Mouse (Mus musculus) forebrain, embryonic 16.5 days (tissue): ENCODE measurements around the gene Hspb7. TPM values are rescaled to one million over a fixed set of nuclear protein-coding genes. Genes with fewer than 3 reads are reported as not detected.

Source experiments
- ATAC-seq: fragments of 200-750 bp; cut with Nextera tagmentation; 2 replicates; pipeline ENCODE4 v1.8.0; 2017; ENCODE audit warnings: mild to moderate bottlenecking, moderate library complexity
- H3K27ac ChIP-seq: fragments of 300-500 bp; sonication (generic); 2 replicates; pipeline ENCODE4 v1.5.1; 2014; ENCODE audit warnings: low read length, control low read depth
- H3K27me3 ChIP-seq: fragments of 300-500 bp; sonication (generic); replicated peaks from 2 replicates; pipeline ENCODE4 v1.6.1; 2014; ENCODE audit warnings: low read length; ENCODE audit not compliant: control insufficient read depth, insufficient read depth
- H3K36me3 ChIP-seq: fragments of 300-500 bp; sonication (generic); 2 replicates; pipeline ENCODE4 v1.6.1; 2014; ENCODE audit not compliant: control insufficient read depth, insufficient read depth
- H3K4me1 ChIP-seq: fragments of 300-500 bp; sonication (generic); replicated peaks from 2 replicates; pipeline ENCODE4 v1.6.1; 2014; ENCODE audit warnings: low read length; ENCODE audit not compliant: control insufficient read depth, insufficient read depth
- H3K4me2 ChIP-seq: fragments of 300-500 bp; sonication (generic); 2 replicates; pipeline ENCODE4 v1.6.1; 2014; ENCODE audit warnings: mild to moderate bottlenecking, low read length, control low read depth
- H3K4me3 ChIP-seq: fragments of 300-500 bp; sonication (generic); replicated peaks from 2 replicates; pipeline ENCODE4 v1.5.1; 2014; ENCODE audit warnings: mild to moderate bottlenecking, low read length, control low read depth
- H3K9ac ChIP-seq: fragments of 300-500 bp; sonication (generic); replicated peaks from 2 replicates; pipeline ENCODE4 v1.6.1; 2014; ENCODE audit warnings: low read depth, low read length, control low read depth
- H3K9me3 ChIP-seq: fragments of 300-500 bp; sonication (generic); 2 replicates; pipeline ENCODE4 v1.6.1; 2016; ENCODE audit warnings: low read length; ENCODE audit not compliant: control insufficient read depth
- WGBS: fragments of 180-500 bp; shearing (Covaris S2); extraction: QIAGEN DNeasy Blood & Tissue Kit; methylation state at CpG from one replicate; pipeline ENCODE4 v1.1.7; 2014; 5-methylcytosine and 5-hydroxymethylcytosine counted together
- polyA plus RNA-seq: library from polyadenylated mRNA; unstranded; fragments of >200 nt; fragmentation: Nextera tagmentation; extraction: Ambion mirVana; gene quantifications from 2 replicates; pipeline ENCODE4 v1.2.1, GENCODE M21; 2015

The Hspb7 gene
- polyA plus RNA-seq, 1 experiment from 2014 or later = not detected

- no peak overlapping the region for H3K9ac ChIP-seq
- no peaks in the 10 kb centered on the region for H3K27me3 ChIP-seq
- H3K9me3 ChIP-seq = no peaks in the 10 kb centered on the region
- H3K4me2 ChIP-seq = no peak overlapping the region
- WGBS = 83% methylated on average over 14 of the region's 14 CpGs
- no peak overlapping the region for H3K4me3 ChIP-seq
- no peak for ATAC-seq
- H3K36me3 ChIP-seq = peaks cover 43% of the 10 kb centered on the region
- H3K4me1 ChIP-seq = peaks cover 6% of the 10 kb centered on the region; the same call in 1 of the 2 replicates
- no peak overlapping the region for H3K27ac ChIP-seq
These were observed 42.9 kb downstream of the Hspb7 start for GRCm38 (mm10) chr4:141463472-141463871.

- Histone ChIP-seq H3K4me2 (no peak overlapping the region), H3K4me3 (no peak overlapping the region), H3K4me1 (0 out of 2 replicates have a peak, but pooled peaks cover 2% of the 10 kb centered on the region), H3K27ac (no peak overlapping the region), H3K9me3 (no peaks in the 10 kb centered on the region), H3K9ac (no peak overlapping the region), H3K27me3 (no peaks in the 10 kb centered on the region), H3K36me3 (peaks cover 51% of the 10 kb centered on the region)
- no peak for ATAC-seq
- WGBS = 77% methylated on average over 16 of the region's 16 CpGs
These were observed 44.1 kb downstream of the Hspb7 start for GRCm38 (mm10) chr4:141464722-141465121.

DNA sequence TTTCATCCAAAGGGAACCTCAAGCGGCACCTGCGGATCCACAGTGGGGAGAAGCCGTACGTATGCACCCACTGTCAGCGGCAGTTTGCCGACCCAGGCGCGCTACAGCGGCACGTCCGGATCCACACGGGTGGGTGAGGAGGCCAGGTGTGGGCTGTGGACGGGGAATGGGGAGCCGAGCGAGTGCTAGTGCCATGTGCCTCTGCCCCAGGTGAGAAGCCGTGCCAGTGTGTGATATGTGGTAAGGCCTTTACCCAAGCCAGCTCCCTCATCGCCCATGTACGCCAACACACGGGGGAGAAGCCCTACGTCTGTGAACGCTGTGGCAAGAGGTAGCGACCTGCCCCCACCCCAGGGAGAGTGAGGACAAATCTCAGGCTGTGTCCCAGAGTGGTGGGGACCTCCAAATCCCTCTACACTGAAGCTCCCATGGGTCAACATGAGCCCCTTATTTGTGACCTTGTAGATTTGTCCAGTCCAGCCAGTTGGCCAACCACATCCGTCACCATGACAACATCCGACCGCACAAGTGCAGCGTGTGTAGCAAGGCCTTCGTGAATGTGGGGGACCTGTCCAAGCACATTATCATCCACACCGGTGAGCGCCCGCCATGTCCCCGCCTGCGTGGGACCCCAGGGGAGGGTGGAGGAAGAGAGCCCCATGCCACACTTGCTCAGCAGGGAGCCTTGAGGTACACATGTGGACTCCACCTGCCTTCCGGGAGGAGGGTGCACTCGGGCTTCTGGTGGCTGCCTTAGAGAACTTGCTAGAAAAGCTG, 45.1 kb downstream of the Hspb7 start:
- H3K27ac ChIP-seq = no peak overlapping the region
- no peaks in the 10 kb centered on the region for H3K27me3 ChIP-seq
- H3K4me3 ChIP-seq = no peak overlapping the region
- 0 out of 2 replicates have a peak, but pooled peaks cover 2% of the 10 kb centered on the region for H3K4me1 ChIP-seq
- H3K9me3 ChIP-seq = no peaks in the 10 kb centered on the region
- H3K4me2 ChIP-seq = no peak overlapping the region
- 90% methylated on average over 34 of the region's 34 CpGs for WGBS
- ATAC-seq = no peak
- H3K9ac ChIP-seq = no peak overlapping the region
- peaks cover 60% of the 10 kb centered on the region for H3K36me3 ChIP-seq

GRCm38 (mm10) chr4:141466289-141466795, 45.8 kb downstream of the Hspb7 start:
- Histone ChIP-seq H3K9me3 (no peaks in the 10 kb centered on the region), H3K9ac (no peak overlapping the region), H3K36me3 (peaks cover 66% of the 10 kb centered on the region), H3K4me2 (no peak overlapping the region), H3K4me1 (no peaks in the 10 kb centered on the region), H3K27ac (no peak overlapping the region), H3K4me3 (no peak overlapping the region), H3K27me3 (no peaks in the 10 kb centered on the region)
- WGBS = 92% methylated on average over 16 of the region's 16 CpGs
- no peak for ATAC-seq

- WGBS = 77% methylated on average over 15 of the region's 15 CpGs
- no peak for ATAC-seq
- H3K4me2 ChIP-seq = no peak overlapping the region
- H3K27me3 ChIP-seq = no peaks in the 10 kb centered on the region
- H3K9ac ChIP-seq = no peak overlapping the region
- no peak overlapping the region for H3K27ac ChIP-seq
- peaks cover 70% of the 10 kb centered on the region for H3K36me3 ChIP-seq
- H3K4me3 ChIP-seq = no peak overlapping the region
- H3K9me3 ChIP-seq = no peaks in the 10 kb centered on the region
- no peaks in the 10 kb centered on the region for H3K4me1 ChIP-seq
These were observed 46.4 kb downstream of the Hspb7 start for GRCm38 (mm10) chr4:141466844-141467580.

DNA sequence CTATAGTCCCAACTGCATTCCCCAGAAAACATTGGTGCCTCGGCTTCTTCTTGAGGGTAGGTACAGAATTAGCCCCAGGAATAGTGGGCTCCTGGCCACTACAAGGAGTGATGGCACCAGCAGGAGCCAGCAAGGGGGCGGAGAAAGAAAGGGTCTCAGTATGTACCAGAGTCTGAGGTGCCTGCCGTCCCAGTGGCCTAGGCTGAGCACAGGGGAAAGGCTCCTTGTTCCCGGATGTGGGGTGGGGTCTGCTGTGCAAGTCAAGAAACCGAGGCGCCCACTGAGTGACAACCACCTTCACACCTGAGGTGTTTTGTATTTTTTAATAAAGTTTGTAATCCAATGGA, 47.0 kb downstream of the Hspb7 start:
- Histone ChIP-seq H3K4me2 (no peak overlapping the region), H3K9me3 (no peaks in the 10 kb centered on the region), H3K4me1 (no peaks in the 10 kb centered on the region), H3K27me3 (no peaks in the 10 kb centered on the region), H3K36me3 (peaks cover 74% of the 10 kb centered on the region), H3K9ac (no peak overlapping the region), H3K27ac (no peak overlapping the region), H3K4me3 (no peak overlapping the region)
- no peak for ATAC-seq
- WGBS = 85% methylated on average over 6 of the region's 6 CpGs

DNA sequence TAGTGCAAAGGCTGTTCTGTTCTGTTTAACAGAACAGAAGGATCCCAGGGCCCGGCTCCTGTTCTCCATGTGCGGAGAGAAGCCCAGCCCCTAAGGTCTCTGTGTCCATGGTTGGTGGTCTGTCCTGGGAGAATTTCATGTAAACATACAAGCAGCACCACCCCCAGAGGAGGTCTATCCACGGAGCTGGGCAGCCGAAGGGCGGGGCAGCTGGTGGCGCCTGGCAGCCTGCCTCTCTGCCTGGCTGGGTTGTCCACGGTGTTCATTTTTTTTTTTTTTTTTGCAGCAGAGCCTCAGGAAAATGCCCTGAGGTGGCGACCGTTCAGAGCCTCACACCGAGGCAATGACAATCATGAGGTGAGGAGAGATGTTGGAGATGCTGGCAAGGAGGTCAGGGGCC, 48.0 kb downstream of the Hspb7 start:
- Histone ChIP-seq H3K4me2 (no peak overlapping the region), H3K36me3 (peaks cover 81% of the 10 kb centered on the region), H3K4me1 (no peaks in the 10 kb centered on the region), H3K9me3 (no peaks in the 10 kb centered on the region), H3K9ac (no peak overlapping the region), H3K27ac (peak overlapping the region; percentile 23; the same call in 1 of the 2 replicates), H3K27me3 (no peaks in the 10 kb centered on the region), H3K4me3 (no peak overlapping the region)
- ATAC-seq = no peak
- 51% methylated on average over 10 of the region's 10 CpGs for WGBS

DNA sequence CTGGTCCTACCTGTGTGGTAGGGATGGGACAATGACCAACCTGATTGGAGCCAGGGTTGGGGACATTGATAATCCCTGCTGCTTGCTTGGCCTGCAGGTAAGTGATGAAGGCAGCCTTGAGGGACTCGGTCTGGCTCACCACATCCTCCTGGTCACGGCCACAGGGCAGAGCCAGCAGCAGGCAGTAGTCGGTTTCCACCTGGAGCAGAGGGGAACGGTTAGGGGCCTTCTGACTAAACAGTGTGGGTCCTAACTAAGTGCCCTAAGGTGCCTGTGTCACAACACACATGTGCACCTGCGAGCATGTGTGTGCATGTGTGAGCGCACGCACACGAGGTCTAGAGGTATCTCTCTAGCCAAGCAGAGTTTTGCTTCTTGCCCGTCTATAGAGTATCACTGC, 48.8 kb downstream of the Hspb7 start:
- Histone ChIP-seq H3K27me3 (no peaks in the 10 kb centered on the region), H3K4me1 (no peaks in the 10 kb centered on the region), H3K36me3 (peaks cover 81% of the 10 kb centered on the region), H3K4me3 (no peak overlapping the region), H3K9me3 (no peaks in the 10 kb centered on the region), H3K4me2 (no peak overlapping the region), H3K27ac (no peak overlapping the region), H3K9ac (no peak overlapping the region)
- WGBS = 86% methylated on average over 9 of the region's 9 CpGs
- no peak for ATAC-seq

DNA sequence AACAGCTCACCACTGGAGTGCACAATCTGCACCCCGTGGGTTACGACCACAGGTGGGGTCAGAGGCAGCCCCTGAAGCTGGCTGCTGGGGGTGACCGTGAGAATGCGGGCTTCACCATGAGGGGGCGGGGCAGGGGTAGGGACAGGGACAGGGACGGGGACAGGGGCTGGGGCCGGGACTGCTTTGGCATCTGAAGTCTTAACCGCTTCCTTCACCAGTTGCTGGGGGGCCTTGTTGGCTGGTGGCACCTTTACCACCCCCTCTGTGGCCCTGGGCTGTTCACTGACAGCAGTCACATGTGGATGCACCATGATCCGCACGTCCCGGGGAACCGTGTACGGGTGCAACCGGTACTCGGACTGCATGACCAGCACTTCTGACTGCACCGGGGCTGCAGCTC, 50.9 kb downstream of the Hspb7 start:
- H3K27ac ChIP-seq = no peak overlapping the region
- H3K9ac ChIP-seq = no peak overlapping the region
- peaks cover 72% of the 10 kb centered on the region for H3K36me3 ChIP-seq
- H3K4me1 ChIP-seq = no peaks in the 10 kb centered on the region
- H3K27me3 ChIP-seq = no peaks in the 10 kb centered on the region
- H3K9me3 ChIP-seq = no peaks in the 10 kb centered on the region
- 97% methylated on average over 16 of the region's 16 CpGs for WGBS
- ATAC-seq = no peak
- H3K4me3 ChIP-seq = no peak overlapping the region
- no peak overlapping the region for H3K4me2 ChIP-seq
